Mouse (Mus musculus) heart, embryonic 12.5 days (tissue): Measurements from ENCODE around the gene Ahnak. TPM values are rescaled to one million over a fixed set of nuclear protein-coding genes. Genes with fewer than 3 reads are reported as not detected.

Source experiments
- ATAC-seq: fragments of 200-750 bp; cut with Nextera tagmentation; 2 replicates; pipeline ENCODE4 v1.8.0; 2017; ENCODE audit warnings: moderate TSS enrichment, moderate library complexity; ENCODE audit not compliant: insufficient number of reproducible peaks, low FRiP score
- H3K27ac ChIP-seq: fragments of 300-500 bp; sonication (generic); 2 replicates; pipeline ENCODE4 v1.5.1; 2016; ENCODE audit warnings: mild to moderate bottlenecking, moderate library complexity; ENCODE audit not compliant: poor library complexity, severe bottlenecking
- H3K27me3 ChIP-seq: fragments of 300-500 bp; sonication (generic); replicated peaks from 2 replicates; pipeline ENCODE4 v1.6.1; 2016; ENCODE audit warnings: mild to moderate bottlenecking, moderate library complexity
- H3K36me3 ChIP-seq: fragments of 300-500 bp; sonication (generic); 2 replicates; pipeline ENCODE4 v1.6.1; 2016; ENCODE audit warnings: mild to moderate bottlenecking, moderate library complexity
- H3K4me1 ChIP-seq: fragments of 300-500 bp; sonication (generic); replicated peaks from 2 replicates; pipeline ENCODE4 v1.6.1; 2016; ENCODE audit warnings: mild to moderate bottlenecking
- H3K4me2 ChIP-seq: fragments of 300-500 bp; sonication (generic); 2 replicates; pipeline ENCODE4 v1.6.1; 2016; ENCODE audit warnings: mild to moderate bottlenecking, moderate library complexity
- H3K4me3 ChIP-seq: fragments of 300-500 bp; sonication (generic); 2 replicates; pipeline ENCODE4 v1.5.1; 2016; ENCODE audit warnings: mild to moderate bottlenecking
- H3K9ac ChIP-seq: fragments of 300-500 bp; sonication (generic); 2 replicates; pipeline ENCODE4 v1.6.1; 2016; ENCODE audit warnings: mild to moderate bottlenecking, moderate library complexity
- H3K9me3 ChIP-seq: fragments of 300-500 bp; sonication (generic); replicated peaks from 2 replicates; pipeline ENCODE4 v1.6.1; 2016; ENCODE audit warnings: mild to moderate bottlenecking, moderate library complexity
- WGBS: fragments of 180-500 bp; shearing (Covaris S2); methylation state at CpG from one replicate; pipeline ENCODE4 v1.1.7; 2016; 5-methylcytosine and 5-hydroxymethylcytosine counted together
- polyA plus RNA-seq: library from polyadenylated mRNA; unstranded; fragments of >200 nt; fragmentation: Nextera tagmentation; extraction: Ambion mirVana; gene quantifications from 2 replicates; pipeline ENCODE4 v1.2.1, GENCODE M21; 2016

The Ahnak gene
- polyA plus RNA-seq, 1 experiment from 2014 or later = 27.1 TPM

- Histone ChIP-seq H3K27ac (no peak overlapping the region), H3K27me3 (no peaks in the 10 kb centered on the region), H3K4me3 (no peak overlapping the region), H3K9me3 (no peaks in the 10 kb centered on the region), H3K4me1 (peaks cover 9% of the 10 kb centered on the region), H3K9ac (no peak overlapping the region), H3K36me3 (no peaks in the 10 kb centered on the region), H3K4me2 (no peak overlapping the region)
- ATAC-seq = no peak
- WGBS = 80% methylated on average over 1 of the region's 1 CpGs
These were observed 69.3 kb downstream of the Ahnak start for GRCm38 (mm10) chr19:9058331-9058884.

DNA sequence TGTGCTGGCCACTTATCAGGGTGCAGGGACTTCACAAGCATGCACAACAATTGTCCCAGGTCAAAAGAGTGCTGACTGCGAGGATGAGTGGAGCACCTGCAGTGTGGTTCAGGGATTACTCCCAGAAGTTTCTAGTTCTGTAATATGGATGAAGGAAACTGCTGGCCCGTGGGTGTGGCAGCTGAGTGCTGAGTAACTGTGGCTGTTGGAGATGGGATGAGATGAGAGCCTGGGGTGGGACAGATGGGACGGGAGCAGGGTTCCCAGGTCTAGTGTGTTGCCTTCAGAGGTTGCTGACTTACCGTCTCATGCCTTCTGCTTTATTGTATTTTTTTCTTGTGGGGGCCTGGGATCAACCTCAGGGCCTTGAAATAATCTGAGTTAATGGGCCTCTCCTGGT lies 69.9 kb downstream of the Ahnak start:
- no peak overlapping the region for H3K27ac ChIP-seq
- no peaks in the 10 kb centered on the region for H3K36me3 ChIP-seq
- no peak overlapping the region for H3K9ac ChIP-seq
- no peak overlapping the region for H3K4me3 ChIP-seq
- H3K4me1 ChIP-seq = peaks cover 6% of the 10 kb centered on the region; the same call in 1 of the 2 replicates
- H3K9me3 ChIP-seq = no peaks in the 10 kb centered on the region
- no peak for ATAC-seq
- 75% methylated on average over 4 of the region's 4 CpGs for WGBS
- H3K4me2 ChIP-seq = no peak overlapping the region
- H3K27me3 ChIP-seq = no peaks in the 10 kb centered on the region

DNA sequence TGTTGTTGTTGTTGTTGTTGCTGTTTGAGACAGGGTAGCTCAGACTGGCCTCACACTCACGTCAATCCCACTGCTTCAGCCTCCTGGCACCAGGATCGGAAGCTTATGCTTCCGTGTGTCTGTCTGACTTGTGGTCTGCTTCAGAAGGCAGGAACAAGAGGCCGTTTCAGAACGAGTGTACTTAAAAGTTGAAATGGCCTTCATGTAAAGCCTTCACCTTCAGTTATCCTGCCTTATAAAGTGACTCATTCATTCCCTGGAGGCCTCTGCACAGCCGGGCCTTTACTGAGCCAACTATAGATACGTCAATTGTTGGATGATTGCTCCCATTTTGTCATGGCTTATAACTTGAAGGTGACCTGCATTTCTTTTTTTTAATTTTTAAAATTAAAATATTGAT lies 70.3 kb downstream of the Ahnak start:
- Histone ChIP-seq H3K4me1 (peaks cover 6% of the 10 kb centered on the region; the same call in 1 of the 2 replicates), H3K9me3 (no peaks in the 10 kb centered on the region), H3K36me3 (no peaks in the 10 kb centered on the region), H3K9ac (no peak overlapping the region), H3K4me3 (no peak overlapping the region), H3K4me2 (no peak overlapping the region), H3K27ac (no peak overlapping the region), H3K27me3 (no peaks in the 10 kb centered on the region)
- WGBS = 65% methylated on average over 7 of the region's 7 CpGs
- no peak for ATAC-seq

DNA sequence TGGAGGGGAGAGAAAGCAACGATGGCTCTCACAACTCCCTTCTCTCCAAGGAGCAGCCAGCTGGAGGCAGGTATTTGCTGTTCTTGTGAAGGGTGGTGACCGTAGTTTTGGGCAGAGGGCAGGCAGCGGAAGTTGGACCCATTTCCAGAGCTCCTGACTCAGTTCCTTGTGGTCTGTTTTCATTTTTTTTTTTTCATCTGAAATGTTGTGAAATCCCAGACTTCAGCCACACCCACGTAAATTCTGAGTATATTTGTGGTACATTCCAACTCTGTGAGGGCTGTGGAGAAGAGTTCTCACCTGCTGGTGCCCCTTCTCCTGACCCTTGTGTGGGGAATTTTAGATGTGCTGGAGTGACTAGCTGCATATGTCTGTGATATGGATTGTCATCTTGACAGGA lies 71.0 kb downstream of the Ahnak start:
- Histone ChIP-seq H3K36me3 (no peaks in the 10 kb centered on the region), H3K9ac (no peak overlapping the region), H3K4me3 (no peak overlapping the region), H3K4me1 (peaks cover 6% of the 10 kb centered on the region; the same call in 1 of the 2 replicates), H3K27me3 (no peaks in the 10 kb centered on the region), H3K27ac (no peak overlapping the region), H3K4me2 (no peak overlapping the region), H3K9me3 (no peaks in the 10 kb centered on the region)
- WGBS = 73% methylated on average over 4 of the region's 4 CpGs
- ATAC-seq = no peak

DNA sequence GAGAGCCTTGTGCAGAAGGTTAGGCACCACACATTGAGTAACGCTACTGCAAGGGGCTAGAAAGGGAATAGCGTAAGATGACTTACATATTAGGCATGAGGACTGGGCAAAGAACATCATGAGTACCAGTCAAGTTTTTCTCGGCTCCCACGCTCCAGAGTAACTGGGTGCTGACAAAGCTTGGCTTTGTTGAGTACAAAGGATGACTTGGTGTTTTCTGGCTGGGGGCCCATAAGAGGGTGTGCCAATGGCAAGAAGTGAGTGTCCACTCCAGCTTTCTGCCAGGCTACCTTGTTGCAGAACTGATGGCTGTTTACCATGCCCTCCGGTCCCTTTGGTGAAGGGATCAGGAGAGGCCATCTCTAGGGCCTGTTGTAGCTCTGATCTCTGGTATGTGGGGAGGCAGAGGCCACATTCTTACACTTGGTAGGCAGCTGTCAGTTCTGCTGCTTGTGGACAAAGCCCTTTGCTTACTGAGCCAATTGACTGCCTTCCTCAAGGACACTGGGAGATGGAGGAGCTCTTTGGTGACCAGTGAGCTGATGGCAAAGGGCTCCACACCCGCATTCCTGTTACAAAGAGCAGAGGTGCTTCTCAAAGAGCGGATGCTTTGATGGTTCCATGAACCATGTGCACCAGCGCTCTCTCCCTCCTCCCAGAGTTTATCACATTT lies 72.3 kb downstream of the Ahnak start:
- H3K27me3 ChIP-seq = no peaks in the 10 kb centered on the region
- no peak overlapping the region for H3K9ac ChIP-seq
- H3K9me3 ChIP-seq = no peaks in the 10 kb centered on the region
- peaks cover 13% of the 10 kb centered on the region for H3K4me1 ChIP-seq
- no peak overlapping the region for H3K27ac ChIP-seq
- WGBS = 83% methylated on average over 8 of the region's 8 CpGs
- H3K4me2 ChIP-seq = no peak overlapping the region
- no peak for ATAC-seq
- H3K4me3 ChIP-seq = no peak overlapping the region
- no peaks in the 10 kb centered on the region for H3K36me3 ChIP-seq

GRCm38 (mm10) chr19:9062822-9063221 lies 73.7 kb downstream of the Ahnak start:
- no peaks in the 10 kb centered on the region for H3K27me3 ChIP-seq
- H3K27ac ChIP-seq = no peak overlapping the region
- H3K9me3 ChIP-seq = no peaks in the 10 kb centered on the region
- peaks cover 14% of the 10 kb centered on the region for H3K4me1 ChIP-seq
- H3K4me3 ChIP-seq = no peak overlapping the region
- ATAC-seq = no peak
- no peak overlapping the region for H3K9ac ChIP-seq
- H3K4me2 ChIP-seq = no peak overlapping the region
- WGBS = 72% methylated on average over 2 of the region's 2 CpGs
- no peaks in the 10 kb centered on the region for H3K36me3 ChIP-seq

- no peak overlapping the region for H3K4me2 ChIP-seq
- no peak for ATAC-seq
- H3K27me3 ChIP-seq = no peaks in the 10 kb centered on the region
- H3K4me3 ChIP-seq = no peak overlapping the region
- no peaks in the 10 kb centered on the region for H3K9me3 ChIP-seq
- WGBS = 89% methylated on average over 3 of the region's 3 CpGs
- peaks cover 14% of the 10 kb centered on the region for H3K4me1 ChIP-seq
- no peak overlapping the region for H3K9ac ChIP-seq
- H3K27ac ChIP-seq = no peak overlapping the region
- H3K36me3 ChIP-seq = no peaks in the 10 kb centered on the region
These were observed 74.7 kb downstream of the Ahnak start for GRCm38 (mm10) chr19:9063831-9064230.

- Histone ChIP-seq H3K4me2 (no peak overlapping the region), H3K9ac (no peak overlapping the region)
- ATAC-seq = no peak
These were observed 76.8 kb downstream of the Ahnak start for GRCm38 (mm10) chr19:9065621-9066561.

DNA sequence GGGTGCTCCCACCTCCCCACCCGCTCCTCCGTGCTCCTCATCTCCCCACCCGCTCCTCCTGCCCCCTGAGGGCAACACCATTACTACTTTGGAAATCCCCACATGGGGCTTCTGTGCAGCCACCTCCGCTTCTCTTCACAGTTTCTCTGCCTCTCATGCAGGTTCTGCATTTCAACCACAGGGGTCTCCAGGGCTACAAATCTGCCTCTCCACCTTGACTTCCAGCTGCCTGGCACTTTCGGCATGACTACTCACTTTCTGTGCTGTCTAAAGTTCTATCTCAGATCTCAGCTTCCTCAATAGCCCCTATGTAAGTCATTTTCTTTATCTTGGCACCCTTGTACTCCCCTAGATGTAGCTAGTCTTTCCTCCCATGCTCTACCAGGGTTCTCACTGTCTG lies 78.2 kb downstream of the Ahnak start:
- no peak for ATAC-seq
- Histone ChIP-seq H3K27me3 (no peaks in the 10 kb centered on the region), H3K4me2 (no peak overlapping the region), H3K9ac (no peak overlapping the region), H3K36me3 (no peaks in the 10 kb centered on the region), H3K4me3 (no peak overlapping the region), H3K4me1 (peaks cover 36% of the 10 kb centered on the region), H3K9me3 (no peaks in the 10 kb centered on the region), H3K27ac (no peak overlapping the region)
- WGBS = 83% methylated on average over 5 of the region's 5 CpGs

More at GRCm38 (mm10) chr19:9065621-9066561, 76.8 kb downstream of the Ahnak start:
- WGBS = 58% methylated on average over 9 of the region's 9 CpGs
- Histone ChIP-seq H3K9me3 (no peaks in the 10 kb centered on the region), H3K4me1 (peaks cover 28% of the 10 kb centered on the region), H3K27ac (no peak overlapping the region), H3K36me3 (no peaks in the 10 kb centered on the region), H3K4me3 (no peak overlapping the region), H3K27me3 (no peaks in the 10 kb centered on the region)

DNA sequence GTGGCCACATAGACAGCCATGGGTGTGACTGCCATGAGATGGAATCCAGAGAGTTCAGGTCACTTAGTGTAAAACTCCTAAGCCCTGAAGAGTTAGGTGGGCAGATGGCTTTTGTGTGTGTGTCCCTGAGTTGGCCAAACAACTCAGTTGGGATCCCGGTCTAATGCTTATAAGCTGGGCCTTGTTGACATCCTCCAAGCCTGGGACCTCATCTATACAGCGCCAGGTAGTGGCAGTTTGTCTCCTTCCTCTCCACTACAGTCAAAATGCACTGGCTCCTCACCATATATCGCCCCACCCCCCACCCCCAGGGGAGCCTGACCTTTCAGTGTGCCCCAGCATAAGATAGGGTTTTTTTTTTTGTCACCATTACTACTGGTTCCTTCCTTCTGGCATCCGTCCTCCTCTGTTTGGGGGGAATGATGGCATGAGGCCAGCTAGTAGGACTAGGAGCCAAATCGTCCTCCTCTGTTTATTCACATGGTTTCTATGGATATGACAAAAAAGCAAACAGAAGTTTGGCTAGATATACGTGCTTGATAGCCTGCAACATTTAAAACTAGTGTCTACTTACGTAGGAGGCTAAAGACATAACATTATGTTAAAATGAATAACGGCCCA lies 80.7 kb downstream of the Ahnak start:
- no peak for ATAC-seq
- no peak overlapping the region for H3K4me2 ChIP-seq
- 52% methylated on average over 8 of the region's 8 CpGs for WGBS

DNA sequence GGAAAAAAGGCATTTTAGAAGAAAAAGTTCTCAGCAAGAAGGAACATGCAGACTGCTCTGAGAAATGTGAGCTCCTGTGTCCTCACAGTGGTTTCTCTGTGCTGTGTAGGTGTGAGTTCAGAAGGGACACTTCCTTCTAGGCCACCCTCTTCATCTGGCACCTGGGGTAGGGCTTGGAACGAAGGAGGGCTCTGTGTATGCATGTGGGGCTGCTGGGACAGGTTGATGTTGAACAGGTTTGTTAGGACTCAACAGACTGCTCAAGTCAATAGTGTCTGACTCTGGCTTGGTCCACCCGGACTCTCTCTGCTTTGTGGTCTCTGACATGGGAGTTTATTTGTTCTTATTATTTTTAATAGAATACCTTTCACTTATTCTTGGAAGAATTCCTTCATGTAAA lies 81.2 kb downstream of the Ahnak start:
- Histone ChIP-seq H3K9me3 (no peaks in the 10 kb centered on the region), H3K9ac (no peak overlapping the region), H3K27ac (peak overlapping the region; percentile 14; the same call in 1 of the 2 replicates), H3K4me1 (peaks cover 48% of the 10 kb centered on the region), H3K36me3 (no peaks in the 10 kb centered on the region), H3K4me2 (no peak overlapping the region), H3K27me3 (no peaks in the 10 kb centered on the region), H3K4me3 (no peak overlapping the region)
- WGBS = 68% methylated on average over 2 of the region's 2 CpGs
- no peak for ATAC-seq

More for the DNA sequence above, 80.7 kb downstream of the Ahnak start:
- no peak overlapping the region for H3K9ac ChIP-seq
- no peak overlapping the region for H3K4me3 ChIP-seq
- H3K27me3 ChIP-seq = no peaks in the 10 kb centered on the region
- no peaks in the 10 kb centered on the region for H3K36me3 ChIP-seq
- H3K27ac ChIP-seq = no peak overlapping the region
- peaks cover 48% of the 10 kb centered on the region for H3K4me1 ChIP-seq
- H3K9me3 ChIP-seq = no peaks in the 10 kb centered on the region
